ENCODE assay signal across 12 mouse cellular contexts in genomic region chr4:118297844-118298243, GRCm38 (mm10). TPM values are rescaled to one million over a fixed set of nuclear protein-coding genes. Genes with fewer than 3 reads are reported as not detected.
A peak's percentile ranks its signal among the peaks of the same experiment; 100 is the strongest.
DNase-seq lines count a peak whose midpoint lies in the region; ATAC-seq and TF ChIP-seq lines count a peak whose summit lies in the region.
"Had no signal": no experiment of that assay in that cellular context is flagged by ENCODE, and none has a peak within 500 bp of the region (broad histone marks: within the 10 kb centered on the region; RNA-seq: fewer than 3 reads in every experiment).

No protein-coding gene starts in this region.

- no peaks in the 10 kb centered on the region for H3K4me1 ChIP-seq in heart, embryonic 16.5 days (ENCODE audit: control insufficient read depth, insufficient read depth, low read length)
- H3K4me1 ChIP-seq in embryonic facial prominence, embryonic 14.5 days (ENCODE audit: control insufficient read depth, insufficient read depth, low read length): 0 out of 2 replicates have a peak, but pooled peaks cover 11% of the 10 kb centered on the region
- peaks cover 22% of the 10 kb centered on the region for H3K4me1 ChIP-seq in intestine, embryonic 15.5 days (replicated peaks)

- H3K9ac ChIP-seq in heart, embryonic 16.5 days (ENCODE audit: low read length): no peak overlapping the region
- no peak overlapping the region for H3K9ac ChIP-seq in embryonic facial prominence, embryonic 14.5 days (ENCODE audit: low read depth, low read length)
- H3K9ac ChIP-seq in intestine, embryonic 15.5 days: no peak overlapping the region

- no peak for DNase-seq in heart, postnatal 25 days (ENCODE audit: low spot score)
- peak; percentile 66 for DNase-seq in brain, embryonic 14.5 days (ENCODE audit: low read depth)
- no peak for DNase-seq in embryonic facial prominence, embryonic 14.5 days (ENCODE audit: low spot score)
- DNase-seq in adrenal gland, postnatal 25 days: no peak
- no peak for DNase-seq in adrenal gland, postnatal 14 days
- DNase-seq in ovary, postnatal 36 days (ENCODE audit: low spot score): no peak
- DNase-seq: kidney, adult 11 months; layer of hippocampus, postnatal 36 days; lung, adult 18-20 months; thymus, postnatal 36 days had no signal

- peaks cover 2% of the 10 kb centered on the region; the same call in 1 of the 2 replicates for H3K27me3 ChIP-seq in heart, embryonic 16.5 days (ENCODE audit: control insufficient read depth, insufficient read depth, low read length)
- H3K27me3 ChIP-seq in embryonic facial prominence, embryonic 14.5 days (replicated peaks; ENCODE audit: control insufficient read depth, insufficient read depth, low read length): no peaks in the 10 kb centered on the region
- H3K27me3 ChIP-seq in intestine, embryonic 15.5 days (replicated peaks): no peaks in the 10 kb centered on the region

- intact Hi-C loops in heart, postnatal 25 days (cut with DNase I): no loop called here

- TF ChIP-seq CTCF in brain, embryonic 14.5 days (IDR thresholded peaks at IDR 0.05; ENCODE audit: borderline replicate concordance, extremely low read depth, insufficient read depth, insufficient read length): no peak

- WGBS in heart, embryonic 16.5 days: 12% methylated on average over 5 of the region's 5 CpGs
- 21% methylated on average over 5 of the region's 5 CpGs for WGBS in embryonic facial prominence, embryonic 14.5 days
- 10% methylated on average over 5 of the region's 5 CpGs for WGBS in intestine, embryonic 15.5 days

- H3K27ac ChIP-seq in heart, embryonic 16.5 days (ENCODE audit: low read length): no peak overlapping the region
- H3K27ac ChIP-seq in embryonic facial prominence, embryonic 14.5 days (replicated peaks; ENCODE audit: low read depth, low read length): no peak overlapping the region; the same call in 1 of the 2 replicates
- H3K27ac ChIP-seq in intestine, embryonic 15.5 days: peak overlapping the region; percentile 62

- H3K36me3 ChIP-seq in heart, embryonic 16.5 days (ENCODE audit: control insufficient read depth, insufficient read depth): no peaks in the 10 kb centered on the region
- H3K36me3 ChIP-seq in embryonic facial prominence, embryonic 14.5 days (ENCODE audit: control insufficient read depth, insufficient read depth, low read length): no peaks in the 10 kb centered on the region
- no peaks in the 10 kb centered on the region for H3K36me3 ChIP-seq in intestine, embryonic 15.5 days

- H3K4me2 ChIP-seq in heart, embryonic 16.5 days (ENCODE audit: low read depth, low read length): no peak overlapping the region
- H3K4me2 ChIP-seq in embryonic facial prominence, embryonic 14.5 days (ENCODE audit: low read depth, low read length): no peak overlapping the region
- 0 out of 2 replicates have a peak overlapping the region, but pooled peaks have one; percentile 11 for H3K4me2 ChIP-seq in intestine, embryonic 15.5 days (replicated peaks)

- no peaks in the 10 kb centered on the region for H3K9me3 ChIP-seq in heart, embryonic 16.5 days (replicated peaks; ENCODE audit: control insufficient read depth, low read length)
- H3K9me3 ChIP-seq in embryonic facial prominence, embryonic 14.5 days (ENCODE audit: control insufficient read depth, low read length): no peaks in the 10 kb centered on the region
- no peaks in the 10 kb centered on the region for H3K9me3 ChIP-seq in intestine, embryonic 15.5 days

- H3K4me3 ChIP-seq in heart, embryonic 16.5 days (ENCODE audit: low read length): no peak overlapping the region
- no peak overlapping the region for H3K4me3 ChIP-seq in embryonic facial prominence, embryonic 14.5 days (ENCODE audit: low read depth, low read length)
- H3K4me3 ChIP-seq in intestine, embryonic 15.5 days (replicated peaks): no peak overlapping the region

- no peak for TF ChIP-seq POLR2A in brain, embryonic 14.5 days (IDR thresholded peaks at IDR 0.05; ENCODE audit: borderline replicate concordance, extremely low read depth, insufficient read depth, insufficient read length, poor library complexity, severe bottlenecking)

- ATAC-seq in heart, embryonic 16.5 days (replicated peaks; ENCODE audit: extremely low read depth, insufficient read depth, low FRiP score): peak; percentile 49; the same call in 1 of the 2 replicates
- 0 out of 2 replicates have a peak, but pooled peaks have one; percentile 17 for ATAC-seq in embryonic facial prominence, embryonic 14.5 days (ENCODE audit: low read depth)
- peak; percentile 89 for ATAC-seq in intestine, embryonic 15.5 days

RNA-seq across cellular contexts. Expression of gene Ptprf, which starts 6.6 kb away (rescaled TPM):
- 22.9 and 27.7 TPM in 2 replicates for polyA plus RNA-seq in heart, embryonic 16.5 days (2015; fragmentation: Nextera tagmentation; extraction: Ambion mirVana)
- 10 to 100 TPM in 1 of 2 experiments, 1 to 10 TPM in 1; 9.8 to 10.2 TPM for total RNA-seq in heart, postnatal 25 days (2021)
- 99.7 and 154 TPM in 2 replicates for polyA plus RNA-seq in brain, embryonic 14.5 days (2012; rRNA removed)
- 59.8 and 66.8 TPM in 2 replicates for polyA plus RNA-seq in embryonic facial prominence, embryonic 14.5 days (2014; fragmentation: Nextera tagmentation; extraction: Ambion mirVana)
- 57.7 and 62.4 TPM in 2 replicates for polyA plus RNA-seq in intestine, embryonic 15.5 days (2015; fragmentation: Nextera tagmentation; extraction: Ambion mirVana)
- 55.0 and 60.3 TPM in 2 replicates for total RNA-seq in adrenal gland, postnatal 25 days (2021)
- 63.5 and 64.3 TPM in 2 replicates for total RNA-seq in adrenal gland, postnatal 14 days (2021)

Comparison
In these comparisons a context has a peak if more than half of its experiments do, and no peak if none do; other contexts are left out.
1. ATAC-seq: peak in every context shown above with its lines; median percentile 89 in intestine, embryonic 15.5 days; 49 in heart, embryonic 16.5 days; 17 in embryonic facial prominence, embryonic 14.5 days.